Mouse (Mus musculus) ES-Bruce4 (cell line): ENCODE data around the gene Myo5a.

Experiments
- CTCF ChIP-seq: IDR thresholded peaks from one replicate; pipeline ENCODE4 v1.8.1; 2011; ENCODE audit warnings: low read depth, low read length
- POLR2A ChIP-seq: IDR thresholded peaks from one replicate; pipeline ENCODE4 v1.8.1; 2011; ENCODE audit warnings: low read length; ENCODE audit not compliant: insufficient read depth

DNA sequence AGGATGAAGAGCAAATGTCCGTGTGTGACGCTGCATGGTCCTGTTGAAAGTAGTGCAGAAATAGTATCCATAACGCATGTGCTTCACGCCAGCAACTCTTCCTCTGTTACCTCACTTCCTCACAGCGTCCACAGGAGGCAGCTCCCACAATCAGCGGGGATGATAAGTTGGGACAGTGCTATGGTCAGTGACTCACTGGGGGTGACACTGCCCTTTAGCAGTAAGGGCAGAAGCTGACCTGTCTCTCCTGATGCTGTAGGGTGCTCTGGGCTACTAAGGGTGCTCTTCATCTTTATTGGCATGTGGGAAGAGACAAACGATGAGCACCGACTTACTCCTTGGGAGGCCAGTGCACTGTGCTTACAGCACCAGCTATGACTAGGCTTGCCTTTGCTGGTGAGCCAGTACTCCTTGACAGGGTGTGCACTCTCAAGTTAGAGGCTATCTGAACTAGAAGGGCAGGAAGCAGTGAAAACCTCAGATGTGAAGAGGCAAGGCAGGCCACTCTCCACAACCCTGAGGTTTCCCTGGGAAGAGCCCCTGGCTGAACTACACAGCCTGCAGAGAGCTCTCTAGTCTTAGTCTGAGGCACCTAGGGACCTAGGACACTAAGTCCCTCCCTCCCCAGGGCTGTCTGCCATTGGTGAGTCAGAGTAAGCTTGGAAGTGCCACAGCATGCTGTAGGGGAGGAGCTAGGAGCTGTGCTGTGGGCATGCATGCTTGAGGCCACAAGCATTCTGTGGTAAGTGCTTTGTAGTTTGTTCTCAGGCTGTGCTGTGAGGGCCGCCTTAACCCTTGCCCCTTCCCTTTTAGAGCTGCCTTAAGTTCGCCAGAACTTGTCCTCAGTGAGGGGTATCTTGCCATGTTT lies 150.8 kb downstream of the Myo5a start:
- no peak for TF ChIP-seq POLR2A
- no peak for TF ChIP-seq CTCF
